Comparison of ENCODE assay signal across 9 mouse cellular contexts in the genomic region with DNA sequence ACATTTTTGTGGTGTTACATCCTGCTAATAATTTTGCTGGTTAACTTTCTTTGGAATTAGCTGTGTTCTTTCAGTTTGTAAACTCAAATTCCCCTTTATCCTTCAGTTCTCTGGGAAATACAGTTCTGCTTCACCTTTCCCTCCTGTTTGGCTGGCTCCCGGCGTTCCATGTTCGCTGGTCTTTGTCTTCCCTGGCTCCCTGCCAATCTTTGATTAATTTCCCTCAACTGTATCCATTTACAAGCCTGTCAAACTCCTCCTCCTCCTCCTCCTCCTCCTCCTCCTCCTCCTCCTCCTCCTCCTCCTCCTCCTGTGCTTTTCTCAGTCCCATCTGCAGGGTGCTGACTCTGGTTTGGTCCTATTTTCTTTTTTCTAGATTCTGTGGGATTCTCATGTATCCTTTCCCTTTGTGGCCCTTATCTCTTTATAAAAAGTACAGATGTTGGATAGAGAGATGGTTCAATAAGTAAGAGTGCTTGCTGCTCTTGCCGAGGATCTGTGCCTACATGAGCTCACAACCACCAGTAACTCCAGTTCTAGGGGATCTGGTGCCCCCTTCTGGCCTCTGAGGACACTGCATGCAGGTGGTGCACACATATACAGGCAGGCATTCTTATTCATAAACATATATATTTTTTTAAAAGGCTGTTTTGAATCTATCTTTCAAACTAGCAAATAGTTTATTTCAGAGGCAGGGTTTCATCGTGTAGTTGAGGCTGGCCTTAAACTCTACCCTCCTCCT. TPM values are rescaled to one million over a fixed set of nuclear protein-coding genes. Genes with fewer than 3 reads are reported as not detected.
DNase-seq lines count a peak whose midpoint lies in the region; ATAC-seq lines count a peak whose summit lies in the region.
"Had no signal": no experiment of that assay in that cellular context is flagged by ENCODE, and none has a peak within 500 bp of the region (broad histone marks: within the 10 kb centered on the region; RNA-seq: fewer than 3 reads in every experiment).

No protein-coding gene starts in this region.

- peaks cover 52% of the 10 kb centered on the region for H3K36me3 ChIP-seq in kidney, embryonic 15.5 days
- peaks cover 99% of the 10 kb centered on the region for H3K36me3 ChIP-seq in embryonic facial prominence, embryonic 10.5 days (replicated peaks)
- H3K36me3 ChIP-seq in neural tube, embryonic 11.5 days (ENCODE audit: control insufficient read depth, insufficient read depth, low read length): no peaks in the 10 kb centered on the region; the same call in 1 of the 2 replicates

- H3K4me1 ChIP-seq in kidney, embryonic 15.5 days: peaks cover 4% of the 10 kb centered on the region; the same call in 1 of the 2 replicates
- H3K4me1 ChIP-seq in embryonic facial prominence, embryonic 10.5 days: peaks cover 6% of the 10 kb centered on the region; the same call in 1 of the 2 replicates
- H3K4me1 ChIP-seq in neural tube, embryonic 11.5 days (ENCODE audit: control insufficient read depth, insufficient read depth, low read length): no peaks in the 10 kb centered on the region

- H3K27ac ChIP-seq in kidney, embryonic 15.5 days: no peak overlapping the region
- no peak overlapping the region for H3K27ac ChIP-seq in embryonic facial prominence, embryonic 10.5 days (replicated peaks)
- H3K27ac ChIP-seq in neural tube, embryonic 11.5 days (ENCODE audit: low read depth, low read length): no peak overlapping the region

- no peaks in the 10 kb centered on the region for H3K27me3 ChIP-seq in kidney, embryonic 15.5 days
- H3K27me3 ChIP-seq in embryonic facial prominence, embryonic 10.5 days (replicated peaks; ENCODE audit: low read depth, poor library complexity, severe bottlenecking): no peaks in the 10 kb centered on the region
- H3K27me3 ChIP-seq in neural tube, embryonic 11.5 days (ENCODE audit: control insufficient read depth, insufficient read depth, low read length): no peaks in the 10 kb centered on the region

- WGBS in kidney, embryonic 15.5 days: 42% methylated on average over 5 of the region's 5 CpGs
- 93% methylated on average over 5 of the region's 5 CpGs for WGBS in embryonic facial prominence, embryonic 10.5 days
- WGBS in neural tube, embryonic 11.5 days: 79% methylated on average over 5 of the region's 5 CpGs

- peak; percentile 32 for DNase-seq in kidney, adult 11 months
- DNase-seq in CD4-positive helper T cell, adult 2 months (ENCODE audit: low read depth, low spot score): peak; percentile 48
- peak; percentile 57 for DNase-seq in NIH3T3 (ENCODE audit: low read depth)
- DNase-seq in embryonic facial prominence, embryonic 10.5 days (ENCODE audit: low spot score): peak; percentile 53
- DNase-seq in layer of hippocampus, postnatal 10 days (ENCODE audit: low spot score in 2 of 2): peak; percentile 67
- DNase-seq in neural tube, embryonic 11.5 days (ENCODE audit: low spot score): peak; percentile 49

- no peak overlapping the region for H3K4me2 ChIP-seq in kidney, embryonic 15.5 days
- H3K4me2 ChIP-seq in neural tube, embryonic 11.5 days (ENCODE audit: low read depth): no peak overlapping the region

- H3K9ac ChIP-seq in kidney, embryonic 15.5 days: no peak overlapping the region
- no peak overlapping the region for H3K9ac ChIP-seq in neural tube, embryonic 11.5 days (ENCODE audit: low read length)

- H3K4me3 ChIP-seq in kidney, embryonic 15.5 days (replicated peaks): no peak overlapping the region
- no peak overlapping the region for H3K4me3 ChIP-seq in embryonic facial prominence, embryonic 10.5 days
- no peak overlapping the region for H3K4me3 ChIP-seq in neural tube, embryonic 11.5 days (ENCODE audit: low read depth, low read length)
- H3K4me3 ChIP-seq: erythroblast, embryonic 14.5 days had no signal

- no peak for ATAC-seq in kidney, embryonic 15.5 days (replicated peaks; ENCODE audit: low FRiP score)
- no peak for ATAC-seq in neural tube, embryonic 11.5 days (ENCODE audit: insufficient read depth, low FRiP score, low TSS enrichment)
- no peak for ATAC-seq in frontal cortex, adult (ENCODE audit: low TSS enrichment)

- no peaks in the 10 kb centered on the region for H3K9me3 ChIP-seq in kidney, embryonic 15.5 days (replicated peaks)
- H3K9me3 ChIP-seq in embryonic facial prominence, embryonic 10.5 days: peaks cover 6% of the 10 kb centered on the region; the same call in 1 of the 2 replicates
- no peaks in the 10 kb centered on the region for H3K9me3 ChIP-seq in neural tube, embryonic 11.5 days (ENCODE audit: control insufficient read depth, low read length)

RNA-seq across cellular contexts. Expression of gene Dpy19l3, which starts 13.6 kb away (rescaled TPM):
- 26.1 and 26.9 TPM in 2 replicates for polyA plus RNA-seq in kidney, embryonic 15.5 days (2015; fragmentation: Nextera tagmentation; extraction: Ambion mirVana)
- 30.6 TPM in 2 replicates for polyA plus RNA-seq in embryonic facial prominence, embryonic 10.5 days (2016; fragmentation: Nextera tagmentation; extraction: Ambion mirVana)
- 10 to 100 TPM; 83.6 to 84.5 TPM for total RNA-seq in layer of hippocampus, postnatal 10 days (2021)
- polyA plus RNA-seq in neural tube, embryonic 11.5 days (2014; fragmentation: Nextera tagmentation; extraction: Ambion mirVana): 26.5 and 34.2 TPM in 2 replicates
